Mouse (Mus musculus) erythroid progenitor cell, adult 5-6 weeks (primary cell): Measurements from ENCODE around the gene Ceacam9. TPM values are rescaled to one million over a fixed set of nuclear protein-coding genes. Genes with fewer than 3 reads are reported as not detected.

Experiments
- ATAC-seq: replicated peaks from 2 replicates; pipeline ENCODE4 v1.8.0; 2016; ENCODE audit warnings: moderate number of reproducible peaks, mild to moderate bottlenecking, moderate TSS enrichment, inconsistent platforms; ENCODE audit not compliant: poor library complexity, low FRiP score, severe bottlenecking
- total RNA-seq, 2 experiments: library from RNA; stranded (forward) in 1 of 2; stranded (reverse) in 1 of 2; fragments of 150-400 nt in 1 of 2; fragments of 186-747, 209-891 nt in 1 of 2; gene quantifications; 2 replicates each; pipeline versions ENCODE4 v1.2.3 to v1.2.4; 2015 to 2017; ENCODE audit warnings: low replicate concordance in 2 of 2

Gene Ceacam9
- total RNA-seq, 2 experiments from 2014 or later = not detected

GRCm38 (mm10) chr7:16738073-16738696 is 16.5 kb downstream of the Ceacam9 start, which contains the start of gene Ap2s1:
Gene Ap2s1, plus strand, starts transcription at chr7:16738410.
- ATAC-seq = peak; percentile 99

DNA sequence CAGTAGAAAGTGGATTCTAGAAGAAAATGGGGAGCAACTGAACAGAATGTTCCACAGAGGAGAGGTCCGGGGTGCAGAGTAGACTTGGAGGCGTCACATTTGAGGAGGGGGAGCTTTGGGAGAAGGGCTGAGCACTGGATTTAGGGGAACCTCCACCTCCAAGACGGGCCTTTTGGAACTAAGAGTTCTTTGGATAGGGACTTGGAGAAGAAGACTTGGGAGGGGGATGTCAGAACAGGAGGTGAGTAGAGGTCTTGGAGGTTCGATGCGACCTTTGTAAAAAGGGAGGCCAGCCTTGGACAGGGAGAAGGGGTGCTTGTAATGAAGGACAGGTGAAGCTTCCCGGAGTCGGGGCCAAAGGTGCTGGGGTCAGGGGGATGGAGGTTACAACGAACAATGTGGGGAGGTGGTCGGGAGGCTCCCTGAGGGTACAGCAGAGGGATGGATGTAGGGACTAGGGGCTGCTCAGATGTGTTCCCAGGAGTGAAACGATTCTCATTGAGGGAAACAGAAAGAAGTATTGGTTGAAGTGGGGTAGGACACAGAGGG is 17.4 kb downstream of the Ceacam9 start:
- ATAC-seq = no peak

DNA sequence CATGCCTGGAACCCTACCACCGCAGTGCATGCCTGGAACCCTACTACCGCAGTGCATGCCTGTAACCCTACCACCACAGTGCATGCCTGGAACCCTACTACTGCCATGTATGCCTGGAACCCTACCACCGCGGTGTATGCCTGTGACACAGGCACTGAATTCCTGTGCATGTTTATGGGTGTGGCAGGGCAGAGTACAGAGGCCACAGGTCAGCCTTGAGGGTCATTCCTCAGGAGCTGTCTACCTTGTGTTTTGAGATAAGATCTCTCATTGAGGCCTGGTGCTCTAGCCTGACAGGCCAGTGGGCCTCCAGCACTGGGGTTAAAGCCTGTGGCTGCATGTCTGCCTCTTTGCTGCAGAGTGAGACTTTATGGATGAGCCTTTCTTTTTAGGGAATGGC is 23.6 kb downstream of the Ceacam9 start:
- ATAC-seq = no peak

- 0 out of 2 replicates have a peak, but pooled peaks have one; percentile 48 for ATAC-seq
Measured at GRCm38 (mm10) chr7:16746093-16746492, 24.4 kb downstream of the Ceacam9 start.

DNA sequence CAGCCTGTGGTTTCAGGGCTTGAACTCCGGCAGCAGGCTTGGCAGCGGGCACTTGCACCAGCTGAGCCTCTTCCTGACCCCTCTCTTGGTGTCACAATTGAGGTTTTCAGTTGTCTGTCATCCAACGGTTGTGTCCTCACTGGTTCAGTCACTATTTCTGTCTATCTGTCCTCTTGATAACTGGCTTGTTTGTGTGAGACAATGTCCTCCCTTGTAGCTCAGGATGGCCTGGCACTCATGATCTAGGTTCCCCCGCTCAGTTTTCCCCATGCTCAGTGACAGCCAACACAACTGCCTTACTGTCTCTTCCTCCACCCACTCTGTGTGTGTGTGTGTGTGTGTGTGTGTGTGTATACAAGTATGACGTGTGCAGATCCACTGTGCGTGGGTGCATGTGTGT is 25.9 kb downstream of the Ceacam9 start:
- no peak for ATAC-seq

DNA sequence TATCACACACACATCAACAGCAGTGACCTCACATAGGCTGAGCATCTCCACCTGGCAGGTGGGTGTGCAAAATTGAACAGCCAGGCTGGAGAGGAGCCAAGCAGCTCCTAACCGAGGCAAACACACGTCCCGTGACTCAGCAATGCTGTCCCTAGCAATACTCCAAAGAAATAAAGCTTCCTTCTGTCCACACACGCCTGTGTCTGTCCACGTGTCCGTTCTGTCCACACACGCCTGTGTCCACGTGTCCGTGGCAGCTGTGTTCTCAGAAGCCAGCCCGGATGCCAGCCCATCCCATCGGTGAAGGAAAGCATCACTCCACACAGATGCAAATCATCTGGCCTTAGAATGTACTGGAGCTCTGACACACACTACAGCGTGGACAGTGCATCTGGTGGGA is 30.3 kb downstream of the Ceacam9 start:
- no peak for ATAC-seq

GRCm38 (mm10) chr7:16755362-16756017 is 33.8 kb downstream of the Ceacam9 start:
- ATAC-seq = 0 out of 2 replicates have a peak, but pooled peaks have one; percentile 19

DNA sequence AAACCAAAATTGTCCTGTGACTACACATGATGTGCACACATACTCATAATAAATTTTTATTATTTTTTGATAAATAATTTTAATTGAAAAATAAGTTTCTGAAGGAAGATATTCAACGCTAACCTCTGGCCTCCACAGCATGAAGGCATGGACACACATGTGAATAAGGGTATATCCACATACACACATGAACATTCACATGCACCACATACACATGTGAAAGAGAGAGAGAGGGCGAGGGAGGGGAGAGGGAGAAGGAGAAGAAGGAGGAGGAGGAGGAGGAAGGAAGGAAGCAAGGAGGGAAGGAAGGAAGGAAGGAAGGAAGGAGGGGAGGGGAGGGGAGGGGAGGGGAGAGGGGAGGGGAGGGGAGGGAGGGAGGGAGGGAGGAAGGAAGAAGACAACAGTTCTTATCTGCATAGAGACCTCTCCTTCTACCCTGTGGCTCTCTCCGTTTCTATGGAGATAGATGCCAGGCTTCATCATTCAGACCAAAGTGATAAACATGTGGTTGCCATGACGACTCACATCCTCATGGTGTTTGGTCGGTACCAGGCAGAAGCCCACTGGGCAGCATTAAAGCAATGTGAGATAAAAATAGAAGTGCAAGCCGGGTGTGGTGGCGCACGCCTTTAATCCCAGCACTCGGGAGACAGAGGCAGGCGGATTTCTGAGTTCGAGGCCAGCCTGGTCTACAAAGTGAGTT is 37.3 kb downstream of the Ceacam9 start:
- ATAC-seq = no peak

DNA sequence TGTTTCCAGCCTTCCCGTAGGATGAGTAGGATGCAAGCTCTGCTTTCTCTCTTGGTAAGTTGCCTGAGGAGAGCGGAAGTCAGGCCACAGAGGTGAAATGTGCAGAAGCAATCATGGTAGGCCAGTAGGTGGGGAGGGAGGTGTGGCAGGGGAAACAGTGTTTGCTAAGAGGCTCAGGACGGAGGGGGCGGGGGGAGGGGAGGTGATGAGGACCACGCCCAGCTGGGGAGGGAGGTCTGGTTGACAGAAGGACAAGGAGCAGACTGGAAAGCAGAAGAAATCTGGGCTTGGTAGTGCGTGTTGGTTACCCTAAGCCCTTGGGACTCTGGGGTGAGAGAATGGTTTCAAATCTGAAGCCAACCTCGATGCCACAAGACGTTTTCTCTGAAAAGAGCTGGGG is 38.6 kb downstream of the Ceacam9 start:
- ATAC-seq = no peak

- ATAC-seq = no peak
Measured at GRCm38 (mm10) chr7:16761005-16761481, 39.3 kb downstream of the Ceacam9 start.

DNA sequence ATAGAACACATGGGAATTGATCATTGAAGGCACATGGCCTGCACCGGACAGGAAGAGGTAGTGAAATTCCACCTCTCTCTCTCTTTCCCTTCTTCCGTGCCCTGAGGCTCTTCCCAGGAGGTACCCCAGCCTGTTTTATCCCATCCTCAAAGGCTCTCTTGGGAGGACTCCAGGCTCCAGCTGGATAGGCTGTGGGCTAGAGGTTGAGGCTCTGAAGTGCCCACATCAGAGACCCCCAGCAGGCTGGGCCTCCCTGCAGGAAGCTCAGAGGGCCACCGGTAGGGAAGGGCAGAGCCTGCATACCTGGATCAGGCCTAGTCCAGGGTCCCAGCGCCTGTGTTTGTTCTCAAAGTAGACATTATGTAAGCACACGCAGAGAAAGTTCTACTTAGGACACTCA is 39.9 kb downstream of the Ceacam9 start:
- no peak for ATAC-seq

DNA sequence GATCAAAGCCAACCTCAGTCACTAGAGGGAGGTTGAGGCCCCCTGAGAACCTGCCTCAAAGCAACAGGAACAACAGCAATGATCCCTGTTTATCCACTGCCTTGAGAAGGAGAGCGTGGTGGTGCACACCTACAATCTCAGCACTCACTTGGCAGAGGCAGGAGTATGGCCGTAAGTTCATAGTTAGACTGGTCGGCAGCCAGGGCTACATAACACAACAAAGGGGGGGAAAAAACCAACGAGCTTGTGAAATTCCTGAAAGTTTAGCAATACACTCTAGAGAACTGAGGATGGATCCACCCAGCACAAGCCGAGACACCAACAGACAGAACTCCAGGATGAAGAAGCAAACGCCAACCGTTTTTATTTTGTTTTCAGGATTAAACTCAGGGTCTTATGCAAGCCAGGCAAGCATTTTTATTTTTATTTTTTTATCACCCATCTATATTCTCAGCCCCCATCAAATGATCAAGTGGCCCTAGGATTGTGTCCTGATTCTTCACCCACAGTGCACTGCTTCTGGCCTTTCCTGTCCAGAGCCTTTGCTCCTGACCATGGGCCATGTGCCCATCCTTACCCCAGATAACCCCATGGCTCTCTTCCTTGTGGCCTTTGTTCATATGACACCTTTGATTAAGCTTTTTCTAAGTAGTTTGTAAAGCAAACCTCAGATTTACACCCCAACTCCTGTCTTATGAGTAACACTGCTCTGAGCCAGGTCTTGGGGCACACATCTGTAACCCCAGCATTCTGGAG is 41.9 kb downstream of the Ceacam9 start:
- no peak for ATAC-seq

DNA sequence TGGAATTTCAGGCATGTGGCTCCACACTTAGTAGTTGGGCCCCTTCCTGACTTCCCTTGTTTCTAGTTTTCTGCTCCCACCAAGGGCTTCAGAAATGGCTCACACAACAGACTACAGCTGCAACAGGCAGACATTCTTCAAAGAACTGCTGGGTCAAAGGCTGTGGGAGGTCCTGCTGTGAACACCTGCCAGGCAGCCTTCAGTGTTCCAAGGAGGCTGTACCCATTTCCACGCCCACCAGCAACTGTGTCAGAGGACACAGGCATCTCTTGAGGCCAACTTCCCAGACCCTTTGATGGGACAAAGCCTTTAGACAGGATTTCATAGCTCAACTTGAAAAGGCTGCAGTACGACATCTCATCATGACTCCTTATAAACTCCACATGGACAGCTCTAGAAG is 44.7 kb downstream of the Ceacam9 start:
- no peak for ATAC-seq

Other genes with a start within 250 kb of the Ceacam9 start
- not detected in 2 replicates for gene Npas1, start 244.2 kb upstream of the Ceacam9 start, total RNA-seq (2015; ENCODE audit: low replicate concordance)
- gene Npas1, start 244.2 kb upstream of the Ceacam9 start, total RNA-seq (2017; ENCODE audit: low replicate concordance) = not detected in 2 replicates
- gene Arhgap35, start 106.9 kb upstream of the Ceacam9 start, total RNA-seq (2015; ENCODE audit: low replicate concordance) = 1.8 and 2.9 TPM in 2 replicates
- gene Arhgap35, start 106.9 kb upstream of the Ceacam9 start, total RNA-seq (2017; ENCODE audit: low replicate concordance) = 2.3 TPM in 2 replicates
- gene Ceacam15, start 46.2 kb upstream of the Ceacam9 start, total RNA-seq (2015; ENCODE audit: low replicate concordance) = not detected in 2 replicates
- not detected in 2 replicates for gene Ceacam15, start 46.2 kb upstream of the Ceacam9 start, total RNA-seq (2017; ENCODE audit: low replicate concordance)
- 74.2 and 106 TPM in 2 replicates for gene Ap2s1, start 16.5 kb downstream of the Ceacam9 start, total RNA-seq (2015; ENCODE audit: low replicate concordance)
- gene Ap2s1, start 16.5 kb downstream of the Ceacam9 start, total RNA-seq (2017; ENCODE audit: low replicate concordance) = 27.9 and 47.0 TPM in 2 replicates
- 596 and 609 TPM in 2 replicates for gene Slc1a5, start 59.4 kb downstream of the Ceacam9 start, total RNA-seq (2015; ENCODE audit: low replicate concordance)
- 412 and 455 TPM in 2 replicates for gene Slc1a5, start 59.4 kb downstream of the Ceacam9 start, total RNA-seq (2017; ENCODE audit: low replicate concordance)
- 75.0 and 87.2 TPM in 2 replicates for gene Strn4, start 94.0 kb downstream of the Ceacam9 start, total RNA-seq (2015; ENCODE audit: low replicate concordance)
- 76.9 and 128 TPM in 2 replicates for gene Strn4, start 94.0 kb downstream of the Ceacam9 start, total RNA-seq (2017; ENCODE audit: low replicate concordance)
- 6.5 and 7.5 TPM in 2 replicates for gene Fkrp, start 94.8 kb downstream of the Ceacam9 start, total RNA-seq (2015; ENCODE audit: low replicate concordance)
- 4.9 and 19.6 TPM in 2 replicates for gene Fkrp, start 94.8 kb downstream of the Ceacam9 start, total RNA-seq (2017; ENCODE audit: low replicate concordance)
- gene Prkd2, start 121.0 kb downstream of the Ceacam9 start, total RNA-seq (2015; ENCODE audit: low replicate concordance) = 8.3 and 18.4 TPM in 2 replicates
- 3.8 and 4.9 TPM in 2 replicates for gene Prkd2, start 121.0 kb downstream of the Ceacam9 start, total RNA-seq (2017; ENCODE audit: low replicate concordance)
- gene Dact3, start 153.4 kb downstream of the Ceacam9 start, total RNA-seq (2015; ENCODE audit: low replicate concordance) = not detected in 2 replicates
- not detected in 2 replicates for gene Dact3, start 153.4 kb downstream of the Ceacam9 start, total RNA-seq (2017; ENCODE audit: low replicate concordance)
- gene Gng8, start 169.9 kb downstream of the Ceacam9 start, total RNA-seq (2015; ENCODE audit: low replicate concordance) = not detected in 2 replicates
- not detected in 2 replicates for gene Gng8, start 169.9 kb downstream of the Ceacam9 start, total RNA-seq (2017; ENCODE audit: low replicate concordance)
- gene Ptgir, start 184.6 kb downstream of the Ceacam9 start, total RNA-seq (2015; ENCODE audit: low replicate concordance) = 0.36 and 6.7 TPM in 2 replicates
- 1.9 and 2.0 TPM in 2 replicates for gene Ptgir, start 184.6 kb downstream of the Ceacam9 start, total RNA-seq (2017; ENCODE audit: low replicate concordance)
- 131 and 141 TPM in 2 replicates for gene Calm3, start 202.2 kb downstream of the Ceacam9 start, total RNA-seq (2015; ENCODE audit: low replicate concordance)
- 258 and 325 TPM in 2 replicates for gene Calm3, start 202.2 kb downstream of the Ceacam9 start, total RNA-seq (2017; ENCODE audit: low replicate concordance)
- gene Pnmal2, start 222.8 kb downstream of the Ceacam9 start, total RNA-seq (2015; ENCODE audit: low replicate concordance) = not detected in 2 replicates
- not detected in 2 replicates for gene Pnmal2, start 222.8 kb downstream of the Ceacam9 start, total RNA-seq (2017; ENCODE audit: low replicate concordance)
- gene Pnmal1, start 237.8 kb downstream of the Ceacam9 start, total RNA-seq (2015; ENCODE audit: low replicate concordance) = not detected in 2 replicates
- not detected in 2 replicates for gene Pnmal1, start 237.8 kb downstream of the Ceacam9 start, total RNA-seq (2017; ENCODE audit: low replicate concordance)